Mouse (Mus musculus) heart, postnatal 14 days (tissue): ENCODE results near the gene Sufu. TPM values are rescaled to one million over a fixed set of nuclear protein-coding genes. Genes with fewer than 3 reads are reported as not detected.

Experiments used
- DNase-seq, 2 experiments: peaks; one replicate each; pipeline ENCODE4 v3.0.0; 2021 to 2022
- intact Hi-C: fragments of 180-260 bp; cut with DNase I; formaldehyde crosslinking; loops from one replicate; pipeline ENCODE4 v1.15.1; 2025
- total RNA-seq, 2 experiments: library from RNA; stranded (reverse); gene quantifications; 2 replicates each; pipeline ENCODE4 v1.2.3; 2021

The Sufu gene
- total RNA-seq, 2 experiments from 2014 or later, result 15.1 to 15.3 TPM

GRCm38 (mm10) chr19:46537357-46537756, 140.7 kb downstream of the Sufu start:
- no peak for DNase-seq
- intact Hi-C loops, result no loop called here

GRCm38 (mm10) chr19:46538213-46538612, 141.5 kb downstream of the Sufu start:
- no peak for DNase-seq
- intact Hi-C loops, result no loop called here

Other genes with a start within 250 kb of the Sufu start
- gene Pitx3, start 248.6 kb upstream of the Sufu start, total RNA-seq, result under 1 TPM in 1 of 2 experiments, not detected in 1; 0.79 TPM
- 10 to 100 TPM; 50.3 to 50.7 TPM for gene Gbf1, start 244.4 kb upstream of the Sufu start, total RNA-seq
- 10 to 100 TPM; 15.5 to 16.6 TPM for gene Nfkb2, start 92.6 kb upstream of the Sufu start, total RNA-seq
- 1 to 10 TPM; 1.7 to 1.9 TPM for gene Psd, start 69.7 kb upstream of the Sufu start, total RNA-seq
- 1 to 10 TPM; 5.5 to 6.9 TPM for gene Fbxl15, start 68.7 kb upstream of the Sufu start, total RNA-seq
- gene Cuedc2, start 58.2 kb upstream of the Sufu start, total RNA-seq, result 10 to 100 TPM; 88.0 to 89.6 TPM
- gene Mfsd13a, start 55.8 kb upstream of the Sufu start, total RNA-seq, result 1 to 10 TPM; 2.9 to 3.6 TPM
- under 1 TPM; 0.22 to 0.48 TPM for gene 2310034G01Rik, start 46.6 kb upstream of the Sufu start, total RNA-seq
- 100 to 1,000 TPM; 104 to 108 TPM for gene Actr1a, start 1.1 kb upstream of the Sufu start, total RNA-seq
- gene Trim8, start 104.8 kb downstream of the Sufu start, total RNA-seq, result 10 to 100 TPM; 47.6 to 50.0 TPM
- 10 to 100 TPM; 29.7 to 30.0 TPM for gene Arl3, start 176.3 kb downstream of the Sufu start, total RNA-seq
- gene Sfxn2, start 176.5 kb downstream of the Sufu start, total RNA-seq, result 1 to 10 TPM; 4.1 to 5.3 TPM
- 10 to 100 TPM; 60.3 to 68.7 TPM for gene Wbp1l, start 202.2 kb downstream of the Sufu start, total RNA-seq